Comparison of ENCODE assay signal across 8 mouse cellular contexts in the genomic region with DNA sequence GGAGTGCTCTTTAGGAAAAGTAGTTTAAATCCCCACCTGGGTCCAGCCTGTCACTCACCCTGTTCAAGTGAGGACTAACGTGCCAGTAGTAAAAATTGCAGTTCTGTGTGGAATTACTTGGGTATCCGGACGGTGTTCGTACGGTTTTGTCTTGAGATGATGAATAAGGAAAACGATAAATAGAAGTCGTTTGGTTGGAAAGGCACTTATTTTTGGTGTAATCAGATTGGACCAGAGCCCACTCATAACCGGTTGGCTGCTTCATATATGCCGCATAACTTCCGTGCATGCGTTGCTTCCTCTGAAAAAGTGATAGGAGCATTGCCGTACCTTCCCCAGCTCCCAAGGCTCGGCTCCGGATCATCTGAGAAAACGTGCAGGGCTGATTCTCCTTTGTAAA. TPM values are rescaled to one million over a fixed set of nuclear protein-coding genes. Genes with fewer than 3 reads are reported as not detected.
A peak's percentile ranks its signal among the peaks of the same experiment; 100 is the strongest.
DNase-seq lines count a peak whose midpoint lies in the region; ATAC-seq and TF ChIP-seq lines count a peak whose summit lies in the region.

No protein-coding gene starts in this region.

- no peak for TF ChIP-seq CTCF in embryonic fibroblast, embryonic 13.5 days (IDR thresholded peaks at IDR 0.05; ENCODE audit: borderline replicate concordance, insufficient read depth, low read length)
- TF ChIP-seq CTCF in intestine, postnatal 0 days (IDR thresholded peaks at IDR 0.05; ENCODE audit: low read depth) = no peak
- no peak for TF ChIP-seq CTCF in midbrain, postnatal 0 days (IDR thresholded peaks at IDR 0.05)

- ATAC-seq in CD4-positive, CD25-positive, alpha-beta regulatory T cell, adult 4 months = peak; percentile 10
- ATAC-seq in intestine, postnatal 0 days = no peak
- ATAC-seq in midbrain, postnatal 0 days (ENCODE audit: low FRiP score) = peak; percentile 3; the same call in 1 of the 2 replicates

- DNase-seq in gastrocnemius, adult 18-20 months (ENCODE audit: low spot score) = peak; percentile 4
- DNase-seq in gastrocnemius, adult 8-10 months (ENCODE audit: low spot score in 2 of 2) = no peak
- DNase-seq in midbrain, postnatal 0 days (ENCODE audit: low spot score) = peak; percentile 14
- DNase-seq in right cerebral cortex, adult 2 months (ENCODE audit: low spot score in 2 of 2) = no peak
- no peak for DNase-seq in cerebellum, adult 11-12 months

- H3K4me2 ChIP-seq in intestine, postnatal 0 days (replicated peaks; ENCODE audit: low read depth) = peak overlapping the region; percentile 66
- peak overlapping the region; percentile 64 for H3K4me2 ChIP-seq in midbrain, postnatal 0 days (ENCODE audit: low read depth, low read length, poor library complexity, severe bottlenecking)

- H3K9ac ChIP-seq in intestine, postnatal 0 days (ENCODE audit: low read depth, low read length) = peak overlapping the region; percentile 38
- H3K9ac ChIP-seq in midbrain, postnatal 0 days (replicated peaks; ENCODE audit: low read length, poor library complexity, severe bottlenecking) = no peak overlapping the region

- H3K4me1 ChIP-seq in embryonic fibroblast, embryonic 13.5 days (ENCODE audit: control insufficient read depth, insufficient read depth, low read length) = no peaks in the 10 kb centered on the region
- 0 out of 2 replicates have a peak, but pooled peaks cover 4% of the 10 kb centered on the region for H3K4me1 ChIP-seq in intestine, postnatal 0 days (replicated peaks; ENCODE audit: control insufficient read depth, insufficient read depth, low read length)
- H3K4me1 ChIP-seq in midbrain, postnatal 0 days (ENCODE audit: insufficient read depth, low read length) = peaks cover 12% of the 10 kb centered on the region; the same call in 1 of the 2 replicates

- H3K4me3 ChIP-seq in embryonic fibroblast, embryonic 13.5 days (ENCODE audit: insufficient read depth, low read length) = peak overlapping the region; percentile 90
- peak overlapping the region; percentile 88 for H3K4me3 ChIP-seq in intestine, postnatal 0 days (ENCODE audit: low read depth, low read length)
- peak overlapping the region; percentile 100 for H3K4me3 ChIP-seq in midbrain, postnatal 0 days (ENCODE audit: low read depth, low read length)

- H3K27me3 ChIP-seq in intestine, postnatal 0 days (replicated peaks; ENCODE audit: control insufficient read depth, insufficient read depth, low read length) = no peaks in the 10 kb centered on the region
- no peaks in the 10 kb centered on the region for H3K27me3 ChIP-seq in midbrain, postnatal 0 days (ENCODE audit: insufficient read depth, low read length)

- no peaks in the 10 kb centered on the region for H3K9me3 ChIP-seq in intestine, postnatal 0 days (ENCODE audit: control insufficient read depth)
- no peaks in the 10 kb centered on the region for H3K9me3 ChIP-seq in midbrain, postnatal 0 days (ENCODE audit: low read length)

- H3K27ac ChIP-seq in embryonic fibroblast, embryonic 13.5 days (ENCODE audit: insufficient read depth, low read length) = peak overlapping the region; percentile 6; the same call in 1 of the 2 replicates
- peak overlapping the region; percentile 35 for H3K27ac ChIP-seq in intestine, postnatal 0 days (ENCODE audit: low read depth, low read length)
- no peak overlapping the region for H3K27ac ChIP-seq in midbrain, postnatal 0 days (ENCODE audit: low read depth, low read length)

- WGBS in intestine, postnatal 0 days = under 1% methylated on average over 15 of the region's 15 CpGs
- under 1% methylated on average over 15 of the region's 15 CpGs for WGBS in midbrain, postnatal 0 days

- H3K36me3 ChIP-seq in intestine, postnatal 0 days (ENCODE audit: control insufficient read depth, insufficient read depth) = peaks cover 7% of the 10 kb centered on the region
- no peaks in the 10 kb centered on the region for H3K36me3 ChIP-seq in midbrain, postnatal 0 days (ENCODE audit: insufficient read depth, low read length)

- TF ChIP-seq POLR2A in embryonic fibroblast, embryonic 13.5 days (IDR thresholded peaks at IDR 0.05; ENCODE audit: low read depth, low read length) = no peak

RNA-seq across cellular contexts. Expression of gene Bora, which starts 0.8 kb away (rescaled TPM):
- under 1 TPM; 0.84 to 0.95 TPM for total RNA-seq in gastrocnemius, adult 18-20 months (2021)
- 1 to 10 TPM in 1 of 4 experiments, under 1 TPM in 3; 0.51 to 1.0 (median 0.73) TPM for total RNA-seq in gastrocnemius, adult 8-10 months (2022)
- polyA plus RNA-seq in CD4-positive, CD25-positive, alpha-beta regulatory T cell, adult 4 months (2017; shearing (Covaris generic)) = 10 to 100 TPM; 26.4 TPM
- 20.3 and 25.8 TPM in 2 replicates for polyA plus RNA-seq in embryonic fibroblast, embryonic 13.5 days (2011; ENCODE audit: insufficient read length, low read depth, missing spikeins)
- 21.9 and 22.1 TPM in 2 replicates for polyA plus RNA-seq in intestine, postnatal 0 days (2015; fragmentation: Nextera tagmentation; extraction: Ambion mirVana)
- 3.7 and 7.3 TPM in 2 replicates for total RNA-seq in midbrain, postnatal 0 days (2014; rRNA removed)
- polyA plus RNA-seq in midbrain, postnatal 0 days (2015; fragmentation: Nextera tagmentation; extraction: Ambion mirVana) = 7.1 and 7.4 TPM in 2 replicates

RNA-seq across cellular contexts. Expression of gene Mzt1, which starts 0.8 kb away (rescaled TPM):
- 10 to 100 TPM; 33.8 to 35.5 TPM for total RNA-seq in gastrocnemius, adult 18-20 months (2021)
- total RNA-seq in gastrocnemius, adult 8-10 months (2022) = 10 to 100 TPM; 38.3 to 48.0 (median 38.5) TPM
- 10 to 100 TPM; 39.9 to 45.2 TPM for polyA plus RNA-seq in CD4-positive, CD25-positive, alpha-beta regulatory T cell, adult 4 months (2017; shearing (Covaris generic))
- polyA plus RNA-seq in embryonic fibroblast, embryonic 13.5 days (2011; ENCODE audit: insufficient read length, low read depth, missing spikeins) = 70.5 and 78.6 TPM in 2 replicates
- 46.2 and 46.9 TPM in 2 replicates for polyA plus RNA-seq in intestine, postnatal 0 days (2015; fragmentation: Nextera tagmentation; extraction: Ambion mirVana)
- 84.7 and 106 TPM in 2 replicates for total RNA-seq in midbrain, postnatal 0 days (2014; rRNA removed)
- polyA plus RNA-seq in midbrain, postnatal 0 days (2015; fragmentation: Nextera tagmentation; extraction: Ambion mirVana) = 107 and 117 TPM in 2 replicates

RNA-seq across cellular contexts. Expression of gene Pibf1, which starts 52.4 kb away (rescaled TPM):
- 1 to 10 TPM; 8.3 to 9.0 TPM for total RNA-seq in gastrocnemius, adult 18-20 months (2021)
- 1 to 10 TPM; 4.8 to 8.4 (median 7.7) TPM for total RNA-seq in gastrocnemius, adult 8-10 months (2022)
- polyA plus RNA-seq in CD4-positive, CD25-positive, alpha-beta regulatory T cell, adult 4 months (2017; shearing (Covaris generic)) = 10 to 100 TPM; 28.1 to 30.4 TPM
- polyA plus RNA-seq in embryonic fibroblast, embryonic 13.5 days (2011; ENCODE audit: insufficient read length, low read depth, missing spikeins) = 16.5 and 17.0 TPM in 2 replicates
- 8.2 and 9.7 TPM in 2 replicates for polyA plus RNA-seq in intestine, postnatal 0 days (2015; fragmentation: Nextera tagmentation; extraction: Ambion mirVana)
- 11.5 and 12.3 TPM in 2 replicates for total RNA-seq in midbrain, postnatal 0 days (2014; rRNA removed)
- 13.7 and 14.4 TPM in 2 replicates for polyA plus RNA-seq in midbrain, postnatal 0 days (2015; fragmentation: Nextera tagmentation; extraction: Ambion mirVana)

RNA-seq across cellular contexts. Expression of gene Rpl36a-ps1, which starts 52.7 kb away (rescaled TPM):
- 1 to 10 TPM; 1.3 to 1.8 TPM for total RNA-seq in gastrocnemius, adult 18-20 months (2021)
- not detected for total RNA-seq in gastrocnemius, adult 8-10 months (2022)
- polyA plus RNA-seq in CD4-positive, CD25-positive, alpha-beta regulatory T cell, adult 4 months (2017; shearing (Covaris generic)) = 10 to 100 TPM; 24.4 to 31.0 TPM
- 7.9 and 11.7 TPM in 2 replicates for polyA plus RNA-seq in embryonic fibroblast, embryonic 13.5 days (2011; ENCODE audit: insufficient read length, low read depth, missing spikeins)
- 3.4 and 4.4 TPM in 2 replicates for polyA plus RNA-seq in intestine, postnatal 0 days (2015; fragmentation: Nextera tagmentation; extraction: Ambion mirVana)
- total RNA-seq in midbrain, postnatal 0 days (2014; rRNA removed) = not detected in 2 replicates
- polyA plus RNA-seq in midbrain, postnatal 0 days (2015; fragmentation: Nextera tagmentation; extraction: Ambion mirVana) = 0.90 TPM in 1 of 2 replicates, not detected in the other

RNA-seq across cellular contexts. Expression of gene Dis3, which starts 52.8 kb away (rescaled TPM):
- 10 to 100 TPM; 10.1 to 11.6 TPM for total RNA-seq in gastrocnemius, adult 18-20 months (2021)
- total RNA-seq in gastrocnemius, adult 8-10 months (2022) = 1 to 10 TPM; 7.9 to 9.2 (median 8.5) TPM
- 1 to 10 TPM; 5.7 to 9.4 TPM for polyA plus RNA-seq in CD4-positive, CD25-positive, alpha-beta regulatory T cell, adult 4 months (2017; shearing (Covaris generic))
- polyA plus RNA-seq in embryonic fibroblast, embryonic 13.5 days (2011; ENCODE audit: insufficient read length, low read depth, missing spikeins) = 49.2 and 71.2 TPM in 2 replicates
- 9.1 TPM in 2 replicates for polyA plus RNA-seq in intestine, postnatal 0 days (2015; fragmentation: Nextera tagmentation; extraction: Ambion mirVana)
- 19.6 and 27.7 TPM in 2 replicates for total RNA-seq in midbrain, postnatal 0 days (2014; rRNA removed)
- 19.7 and 23.1 TPM in 2 replicates for polyA plus RNA-seq in midbrain, postnatal 0 days (2015; fragmentation: Nextera tagmentation; extraction: Ambion mirVana)

Comparison
In these comparisons a context has a peak if more than half of its experiments do, and no peak if none do; other contexts are left out.
1. DNase-seq: peak in gastrocnemius, adult 18-20 months (single experiment) and midbrain, postnatal 0 days (single experiment); none in gastrocnemius, adult 8-10 months (0 of 2), right cerebral cortex, adult 2 months (0 of 2) and cerebellum, adult 11-12 months (single experiment).
2. Peak in every context shown above with its lines, with median percentiles within 50 percentile points of each other: H3K4me3 ChIP-seq.